Mouse (Mus musculus) cerebellum, adult 9-10 months (tissue): ENCODE measurements around the gene Prkag3.
A peak's percentile ranks its signal among the peaks of the same experiment; 100 is the strongest.

Source experiments
- DNase-seq: peaks from one replicate; pipeline ENCODE4 v3.0.0; 2022

Prkag3 gene

GRCm38 (mm10) chr1:74712046-74712445 lies 37.0 kb downstream of the Prkag3 start:
- DNase-seq: no peak

- no peak for DNase-seq
These were observed 39.5 kb downstream of the Prkag3 start for GRCm38 (mm10) chr1:74709566-74709965.

- no peak for DNase-seq
These were observed 44.0 kb downstream of the Prkag3 start for GRCm38 (mm10) chr1:74705016-74705415.

- peak; percentile 11 for DNase-seq
These were observed 44.9 kb downstream of the Prkag3 start for GRCm38 (mm10) chr1:74704156-74704555.

GRCm38 (mm10) chr1:74702142-74702553 lies 46.9 kb downstream of the Prkag3 start:
- DNase-seq: no peak

GRCm38 (mm10) chr1:74698791-74699190 lies 50.2 kb downstream of the Prkag3 start:
- DNase-seq: no peak

GRCm38 (mm10) chr1:74698353-74698752 lies 50.7 kb downstream of the Prkag3 start:
- no peak for DNase-seq

GRCm38 (mm10) chr1:74697416-74697815 lies 51.6 kb downstream of the Prkag3 start:
- DNase-seq: no peak

GRCm38 (mm10) chr1:74695836-74696235 lies 53.2 kb downstream of the Prkag3 start:
- no peak for DNase-seq

GRCm38 (mm10) chr1:74693891-74694583 lies 55.0 kb downstream of the Prkag3 start:
- DNase-seq: no peak
